Mouse (Mus musculus): ENCODE measurements around the gene Ppid.

DNA sequence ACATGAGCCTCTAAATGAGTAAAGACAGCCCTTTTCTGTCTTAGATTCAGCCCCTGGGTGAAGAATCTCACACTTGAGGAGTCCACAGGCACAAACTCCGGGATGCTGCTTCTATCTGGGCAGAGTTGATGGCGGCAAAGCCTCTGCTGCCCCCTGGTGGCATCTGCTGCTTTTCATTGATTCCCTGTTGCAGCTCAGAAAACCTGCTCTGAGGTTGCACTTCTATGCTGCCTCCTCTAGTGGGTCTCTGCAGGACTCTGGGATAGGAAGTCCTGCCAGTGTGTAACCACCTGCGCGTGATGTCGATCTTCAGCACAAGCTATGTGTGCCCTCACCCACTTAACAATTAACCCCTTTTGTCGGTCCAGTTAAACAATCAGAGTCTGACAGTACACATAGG lies 4.3 kb upstream of the Ppid start:
- TF ChIP-seq POLR2A (IDR thresholded peaks at IDR 0.05; ENCODE audit: extremely low read depth, insufficient read depth, low read length), result no peak
- TF ChIP-seq CTCF (IDR thresholded peaks at IDR 0.05; ENCODE audit: extremely low read depth, insufficient read depth, low read length), result peak; percentile 94
